Mouse (Mus musculus) urinary bladder, postnatal 36 days (tissue): ENCODE data around the gene Insig2.

Experiments used
- DNase-seq, 2 experiments: peaks; one replicate each; pipeline ENCODE4 v3.0.0; 2022; ENCODE audit warnings: low spot score in 2 of 2, mixed read lengths in 1 of 2

The Insig2 gene

GRCm38 (mm10) chr1:121326591-121327343 lies 5.6 kb downstream of the Insig2 start:
- DNase-seq = no peak

GRCm38 (mm10) chr1:121323501-121323900 lies 8.9 kb downstream of the Insig2 start:
- DNase-seq = no peak

GRCm38 (mm10) chr1:121314766-121315428 lies 17.5 kb downstream of the Insig2 start:
- DNase-seq = no peak

- DNase-seq = no peak
Observed at GRCm38 (mm10) chr1:121313181-121313580, 19.2 kb downstream of the Insig2 start.

- no peak for DNase-seq
Observed at GRCm38 (mm10) chr1:121312326-121312725, 20.1 kb downstream of the Insig2 start.

- DNase-seq = no peak
Observed at GRCm38 (mm10) chr1:121296717-121297255, 35.6 kb downstream of the Insig2 start.

GRCm38 (mm10) chr1:121293571-121293970 lies 38.8 kb downstream of the Insig2 start:
- DNase-seq = no peak

- DNase-seq = no peak
Observed at GRCm38 (mm10) chr1:121290841-121291240, 41.5 kb downstream of the Insig2 start.

GRCm38 (mm10) chr1:121290340-121290739 lies 42.0 kb downstream of the Insig2 start:
- DNase-seq = no peak

- DNase-seq = no peak
Observed at GRCm38 (mm10) chr1:121284197-121284596, 48.2 kb downstream of the Insig2 start.

GRCm38 (mm10) chr1:121280501-121280900 lies 51.9 kb downstream of the Insig2 start:
- DNase-seq = peak in 1 of 2 experiments; percentile 28

GRCm38 (mm10) chr1:121278370-121278769 lies 54.0 kb downstream of the Insig2 start:
- DNase-seq = no peak

- no peak for DNase-seq
Observed at GRCm38 (mm10) chr1:121277466-121277865, 54.9 kb downstream of the Insig2 start.

- DNase-seq = no peak
Observed at GRCm38 (mm10) chr1:121275961-121276506, 56.4 kb downstream of the Insig2 start.

GRCm38 (mm10) chr1:121260171-121260741 lies 72.1 kb downstream of the Insig2 start:
- no peak for DNase-seq
